Mouse (Mus musculus): ENCODE results near the gene Brf1. TPM values are rescaled to one million over a fixed set of nuclear protein-coding genes. Genes with fewer than 3 reads are reported as not detected.

Brf1 gene
- polyA plus RNA-seq (2015; fragmentation: Nextera tagmentation; extraction: Ambion mirVana): 41.4 and 43.6 TPM in 2 replicates

- under 1% methylated on average over 90 of the region's 96 CpGs for WGBS
- peak within 1 kb of the TSS; percentile 97 for H3K9ac ChIP-seq (ENCODE audit: low read depth, low read length)
Observed at GRCm38 (mm10) chr12:113000294-113001132, at the start of gene Brf1. TSS of gene Brf1 (minus strand) at chr12:113000704.

DNA sequence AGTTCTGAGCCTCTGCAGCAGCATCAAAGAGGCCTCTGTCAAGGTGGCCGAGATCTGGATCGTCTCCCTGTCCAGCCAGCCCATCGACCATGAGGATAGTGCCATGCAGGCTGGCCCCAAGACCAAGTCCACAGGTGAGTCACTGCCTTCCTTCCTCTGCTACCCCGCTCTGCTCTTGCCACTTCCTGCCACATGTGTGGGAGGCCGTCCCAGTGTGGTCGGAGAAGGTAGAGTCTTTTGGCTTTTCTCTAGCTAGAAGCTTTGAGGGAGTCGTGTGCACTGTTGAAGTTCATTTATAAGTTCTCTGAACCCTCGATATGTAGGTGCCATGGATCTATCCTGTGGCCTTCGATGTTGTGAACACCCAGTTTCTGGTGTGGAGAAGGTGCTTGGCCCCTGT is 49.3 kb upstream of the Brf1 start:
- 84% methylated on average over 9 of the region's 9 CpGs for WGBS
- TF ChIP-seq CTCF (IDR thresholded peaks at IDR 0.05; ENCODE audit: low read depth): no peak

More at GRCm38 (mm10) chr12:113000294-113001132, at the start of gene Brf1:
- peak; percentile 100 for DNase-seq (ENCODE audit: low spot score)
- peak within 1 kb of the TSS; percentile 80 for H3K4me3 ChIP-seq (replicated peaks; ENCODE audit: low read depth, low read length)
- H3K9me3 ChIP-seq (replicated peaks; ENCODE audit: low read length): no peaks in the 10 kb centered on the region
- TF ChIP-seq CTCF (IDR thresholded peaks at IDR 0.05; ENCODE audit: low read depth): peak; percentile 32; the same call in 1 of the 2 replicates
- no peaks in the 10 kb centered on the region for H3K27me3 ChIP-seq (ENCODE audit: insufficient read depth, low read length)
- H3K4me2 ChIP-seq (ENCODE audit: low read length): peak within 1 kb of the TSS; percentile 70
- peak; percentile 96 for ATAC-seq (replicated peaks; ENCODE audit: low FRiP score, low read depth)
- no peaks in the 10 kb centered on the region for H3K36me3 ChIP-seq (ENCODE audit: insufficient read depth, low read length)
- H3K4me1 ChIP-seq (replicated peaks; ENCODE audit: insufficient read depth, low read length): peaks cover 12% of the 10 kb centered on the region; the same call in 1 of the 2 replicates
- peak within 1 kb of the TSS; percentile 97 for H3K27ac ChIP-seq

DNA sequence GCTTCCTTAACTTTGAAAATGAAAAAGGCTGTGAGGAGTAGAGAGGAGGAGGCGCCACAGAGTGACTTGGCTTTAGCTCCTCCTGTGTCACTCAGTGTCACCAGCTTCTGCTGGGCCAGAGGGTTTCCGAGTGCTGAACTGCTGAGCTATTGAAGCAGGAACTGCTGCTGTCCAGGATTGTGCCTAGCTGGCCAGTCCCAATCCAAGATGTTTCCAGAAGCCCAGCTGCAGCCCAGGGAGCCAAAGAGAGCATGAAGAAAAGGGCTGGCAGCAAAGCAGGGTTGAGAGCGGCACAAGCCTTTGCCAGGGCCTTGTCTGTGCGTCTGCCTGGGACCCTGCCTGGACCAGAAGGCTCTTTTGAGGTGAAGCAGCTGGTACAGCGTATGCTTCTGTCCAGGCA is 47.6 kb upstream of the Brf1 start:
- Histone ChIP-seq H3K4me1 (replicated peaks; ENCODE audit: insufficient read depth, low read length) (peaks cover 5% of the 10 kb centered on the region; the same call in 1 of the 2 replicates), H3K9ac (ENCODE audit: low read depth, low read length) (no peak overlapping the region), H3K27me3 (ENCODE audit: insufficient read depth, low read length) (no peaks in the 10 kb centered on the region), H3K27ac (no peak overlapping the region), H3K9me3 (replicated peaks; ENCODE audit: low read length) (no peaks in the 10 kb centered on the region), H3K36me3 (ENCODE audit: insufficient read depth, low read length) (peaks cover 37% of the 10 kb centered on the region), H3K4me3 (replicated peaks; ENCODE audit: low read depth, low read length) (no peak overlapping the region), H3K4me2 (ENCODE audit: low read length) (no peak overlapping the region)
- no peak for ATAC-seq (replicated peaks; ENCODE audit: low FRiP score, low read depth)
- DNase-seq (ENCODE audit: low spot score): no peak
- TF ChIP-seq CTCF (IDR thresholded peaks at IDR 0.05; ENCODE audit: low read depth): no peak
- WGBS: 86% methylated on average over 5 of the region's 5 CpGs

More for the DNA sequence above, 49.3 kb upstream of the Brf1 start:
- Histone ChIP-seq H3K9me3 (replicated peaks; ENCODE audit: low read length) (no peaks in the 10 kb centered on the region), H3K9ac (ENCODE audit: low read depth, low read length) (no peak overlapping the region), H3K4me3 (replicated peaks; ENCODE audit: low read depth, low read length) (no peak overlapping the region), H3K4me2 (ENCODE audit: low read length) (no peak overlapping the region), H3K36me3 (ENCODE audit: insufficient read depth, low read length) (peaks cover 41% of the 10 kb centered on the region), H3K27me3 (ENCODE audit: insufficient read depth, low read length) (no peaks in the 10 kb centered on the region), H3K4me1 (replicated peaks; ENCODE audit: insufficient read depth, low read length) (peaks cover 5% of the 10 kb centered on the region; the same call in 1 of the 2 replicates), H3K27ac (no peak overlapping the region)
- DNase-seq (ENCODE audit: low spot score): no peak
- no peak for ATAC-seq (replicated peaks; ENCODE audit: low FRiP score, low read depth)

DNA sequence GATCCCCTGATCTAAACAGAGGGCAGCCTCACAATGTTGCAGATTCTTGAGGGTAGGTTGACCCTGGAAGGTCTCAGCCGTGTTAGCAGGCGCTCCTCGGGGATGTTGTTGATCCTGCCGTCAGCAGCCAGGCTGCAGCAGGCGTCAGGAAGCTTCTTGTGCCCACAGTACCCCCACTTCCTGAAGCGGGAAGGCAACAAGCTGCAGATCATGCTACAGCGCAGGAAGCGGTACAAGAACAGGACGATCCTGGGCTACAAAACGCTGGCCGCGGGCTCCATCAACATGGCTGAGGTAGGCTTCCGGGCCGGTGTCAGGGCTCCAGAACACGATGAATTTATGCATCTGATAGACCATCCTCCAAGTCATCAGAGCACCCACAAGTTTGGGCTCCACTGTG is 46.4 kb upstream of the Brf1 start:
- no peak for TF ChIP-seq CTCF (IDR thresholded peaks at IDR 0.05; ENCODE audit: low read depth)

DNA sequence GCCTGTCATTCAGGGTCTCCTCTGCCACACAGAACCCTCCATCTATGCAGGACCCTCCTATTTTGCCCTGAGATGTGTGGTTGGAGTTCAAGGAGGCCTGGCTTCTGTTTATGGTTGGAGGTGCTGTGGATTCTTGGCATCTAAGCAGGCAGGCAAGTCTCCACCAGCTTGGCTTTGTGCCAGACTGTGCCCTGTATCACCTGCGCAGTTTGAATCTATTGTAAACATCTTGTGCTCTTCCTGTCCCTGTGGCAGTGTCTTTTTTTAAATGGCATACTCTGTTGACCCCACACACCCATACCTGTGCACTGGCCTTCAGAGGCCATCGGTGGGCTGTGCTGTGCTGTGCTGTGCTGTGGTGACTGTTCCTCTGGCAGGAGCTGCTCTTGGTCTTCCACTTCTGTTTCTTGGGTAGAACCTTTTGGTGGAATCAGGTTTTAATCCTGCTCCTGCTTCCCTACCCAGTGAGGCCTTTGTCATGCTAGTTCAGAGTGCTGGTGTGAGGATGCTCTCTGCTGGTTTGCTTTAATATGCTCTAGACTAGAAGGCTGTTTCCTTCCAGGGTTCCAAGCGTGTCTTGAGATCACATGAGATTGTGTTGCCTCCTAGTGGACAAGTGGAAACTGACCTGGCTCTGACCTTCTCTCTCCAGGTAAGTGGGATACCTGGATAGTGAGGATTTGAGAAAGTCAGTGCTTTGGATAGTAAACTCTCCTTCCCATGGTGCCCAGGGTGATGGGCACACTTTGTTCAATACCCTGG is 44.6 kb upstream of the Brf1 start:
- no peak overlapping the region for H3K9ac ChIP-seq (ENCODE audit: low read depth, low read length)
- H3K4me2 ChIP-seq (ENCODE audit: low read length): no peak overlapping the region
- TF ChIP-seq CTCF (IDR thresholded peaks at IDR 0.05; ENCODE audit: low read depth): peak; percentile 71
- no peaks in the 10 kb centered on the region for H3K27me3 ChIP-seq (ENCODE audit: insufficient read depth, low read length)
- H3K4me3 ChIP-seq (replicated peaks; ENCODE audit: low read depth, low read length): no peak overlapping the region
- WGBS: 80% methylated on average over 3 of the region's 3 CpGs
- no peaks in the 10 kb centered on the region for H3K9me3 ChIP-seq (replicated peaks; ENCODE audit: low read length)
- ATAC-seq (replicated peaks; ENCODE audit: low FRiP score, low read depth): 0 out of 2 replicates have a peak, but pooled peaks have one; percentile 34
- H3K27ac ChIP-seq: no peak overlapping the region
- peaks cover 21% of the 10 kb centered on the region for H3K36me3 ChIP-seq (ENCODE audit: insufficient read depth, low read length)
- DNase-seq (ENCODE audit: low spot score): no peak
- H3K4me1 ChIP-seq (replicated peaks; ENCODE audit: insufficient read depth, low read length): no peaks in the 10 kb centered on the region

More for the DNA sequence above, 46.4 kb upstream of the Brf1 start:
- Histone ChIP-seq H3K36me3 (ENCODE audit: insufficient read depth, low read length) (peaks cover 32% of the 10 kb centered on the region), H3K27me3 (ENCODE audit: insufficient read depth, low read length) (no peaks in the 10 kb centered on the region), H3K9ac (ENCODE audit: low read depth, low read length) (no peak overlapping the region), H3K9me3 (replicated peaks; ENCODE audit: low read length) (no peaks in the 10 kb centered on the region), H3K4me1 (replicated peaks; ENCODE audit: insufficient read depth, low read length) (peaks cover 4% of the 10 kb centered on the region; the same call in 1 of the 2 replicates), H3K4me2 (ENCODE audit: low read length) (no peak overlapping the region), H3K27ac (no peak overlapping the region), H3K4me3 (replicated peaks; ENCODE audit: low read depth, low read length) (no peak overlapping the region)
- ATAC-seq (replicated peaks; ENCODE audit: low FRiP score, low read depth) (no peak), DNase-seq (ENCODE audit: low spot score) (no peak)
- 85% methylated on average over 15 of the region's 15 CpGs for WGBS

DNA sequence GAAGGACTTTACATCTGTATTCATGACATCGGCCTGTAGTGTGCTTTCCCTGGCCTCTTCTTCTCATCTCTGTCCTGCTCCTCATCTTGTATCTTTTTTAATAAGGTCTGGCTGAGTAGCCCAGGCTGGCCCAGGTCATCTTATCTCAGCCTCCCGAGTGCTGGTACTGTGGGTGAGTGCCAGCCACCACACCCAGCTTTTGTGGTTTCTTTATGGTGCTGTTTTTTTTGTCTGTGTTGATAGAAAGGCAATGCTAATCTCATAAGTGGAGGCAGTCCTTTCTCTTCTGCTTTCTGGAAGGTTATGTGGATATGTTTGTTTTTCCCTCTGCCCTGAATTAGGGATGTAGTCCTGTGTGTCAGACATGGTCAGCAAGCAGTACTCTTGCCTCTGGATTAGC is 42.0 kb upstream of the Brf1 start:
- no peaks in the 10 kb centered on the region for H3K27me3 ChIP-seq (ENCODE audit: insufficient read depth, low read length)
- no peaks in the 10 kb centered on the region for H3K9me3 ChIP-seq (replicated peaks; ENCODE audit: low read length)
- no peak for TF ChIP-seq CTCF (IDR thresholded peaks at IDR 0.05; ENCODE audit: low read depth)
- H3K36me3 ChIP-seq (ENCODE audit: insufficient read depth, low read length): peaks cover 6% of the 10 kb centered on the region; the same call in 1 of the 2 replicates
- DNase-seq (ENCODE audit: low spot score) (no peak), ATAC-seq (replicated peaks; ENCODE audit: low FRiP score, low read depth) (no peak)
- 91% methylated on average over 2 of the region's 2 CpGs for WGBS
- no peak overlapping the region for H3K4me2 ChIP-seq (ENCODE audit: low read length)
- no peaks in the 10 kb centered on the region for H3K4me1 ChIP-seq (replicated peaks; ENCODE audit: insufficient read depth, low read length)
- no peak overlapping the region for H3K9ac ChIP-seq (ENCODE audit: low read depth, low read length)
- H3K27ac ChIP-seq: no peak overlapping the region
- H3K4me3 ChIP-seq (replicated peaks; ENCODE audit: low read depth, low read length): no peak overlapping the region
